Mouse (Mus musculus): Measurements from ENCODE around the gene Keap1. TPM values are rescaled to one million over a fixed set of nuclear protein-coding genes. Genes with fewer than 3 reads are reported as not detected.
"Not testable (repeated sequence)": the region's sequence is repeated elsewhere in the genome, so short reads cannot be mapped to it uniquely, and the experiment has no call there.

Gene Keap1
- total and polyA plus RNA-seq, 2 experiments from 2014 or later, result 60.9 to 98.9 TPM

GRCm38 (mm10) chr9:21204528-21205272 is 34.5 kb downstream of the Keap1 start:
- ATAC-seq (peak; percentile 86), DNase-seq (ENCODE audit: low spot score) (peak; percentile 70)
- Histone ChIP-seq H3K9me3 (ENCODE audit: low read length) (no peaks in the 10 kb centered on the region), H3K36me3 (ENCODE audit: insufficient read depth, low read length) (peaks cover 23% of the 10 kb centered on the region), H3K4me2 (ENCODE audit: low read depth, low read length) (peak overlapping the region; percentile 48), H3K27ac (peak overlapping the region; percentile 58; the same call in 1 of the 2 replicates), H3K27me3 (ENCODE audit: insufficient read depth, low read length) (no peaks in the 10 kb centered on the region), H3K4me3 (ENCODE audit: low read length) (peak overlapping the region; percentile 30), H3K4me1 (ENCODE audit: insufficient read depth, low read length) (no peaks in the 10 kb centered on the region), H3K9ac (replicated peaks; ENCODE audit: low read length) (0 out of 2 replicates have a peak overlapping the region, but pooled peaks have one; percentile 13)
- WGBS, result 12% methylated on average over 23 of the region's 23 CpGs
- no peak for TF ChIP-seq CTCF (IDR thresholded peaks at IDR 0.05; ENCODE audit: low read depth)

GRCm38 (mm10) chr9:21204156-21204527 is 35.0 kb downstream of the Keap1 start:
- WGBS, result 26% methylated on average over 8 of the region's 8 CpGs

GRCm38 (mm10) chr9:21198960-21199359 is 40.2 kb downstream of the Keap1 start:
- 90% methylated on average over 3 of the region's 3 CpGs for WGBS
- TF ChIP-seq CTCF (IDR thresholded peaks at IDR 0.05; ENCODE audit: low read depth), result no peak
- Histone ChIP-seq H3K27me3 (ENCODE audit: insufficient read depth, low read length) (no peaks in the 10 kb centered on the region), H3K4me2 (ENCODE audit: low read depth, low read length) (peak overlapping the region; percentile 83), H3K36me3 (ENCODE audit: insufficient read depth, low read length) (peaks cover 14% of the 10 kb centered on the region), H3K4me3 (ENCODE audit: low read length) (no peak overlapping the region), H3K27ac (no peak overlapping the region), H3K4me1 (ENCODE audit: insufficient read depth, low read length) (0 out of 2 replicates have a peak, but pooled peaks cover 6% of the 10 kb centered on the region), H3K9me3 (ENCODE audit: low read length) (no peaks in the 10 kb centered on the region), H3K9ac (replicated peaks; ENCODE audit: low read length) (no peak overlapping the region)
- no peak for DNase-seq (ENCODE audit: low spot score)
- ATAC-seq, result no peak

More at GRCm38 (mm10) chr9:21204156-21204527, 35.0 kb downstream of the Keap1 start:
- ATAC-seq, result no peak
- TF ChIP-seq CTCF (IDR thresholded peaks at IDR 0.05; ENCODE audit: low read depth), result no peak
- Histone ChIP-seq H3K4me1 (ENCODE audit: insufficient read depth, low read length) (no peaks in the 10 kb centered on the region), H3K9ac (replicated peaks; ENCODE audit: low read length) (0 out of 2 replicates have a peak overlapping the region, but pooled peaks have one; percentile 13), H3K36me3 (ENCODE audit: insufficient read depth, low read length) (peaks cover 23% of the 10 kb centered on the region), H3K9me3 (ENCODE audit: low read length) (no peaks in the 10 kb centered on the region), H3K4me3 (ENCODE audit: low read length) (no peak overlapping the region), H3K4me2 (ENCODE audit: low read depth, low read length) (no peak overlapping the region), H3K27me3 (ENCODE audit: insufficient read depth, low read length) (no peaks in the 10 kb centered on the region), H3K27ac (peak overlapping the region; percentile 58; the same call in 1 of the 2 replicates)
- no peak for DNase-seq (ENCODE audit: low spot score)

GRCm38 (mm10) chr9:21197981-21198380 is 41.2 kb downstream of the Keap1 start:
- 10% methylated on average over 4 of the region's 4 CpGs for WGBS
- H3K9me3 ChIP-seq (ENCODE audit: low read length), result no peaks in the 10 kb centered on the region
- ATAC-seq, result peak; percentile 85

GRCm38 (mm10) chr9:21196521-21197433 is 42.4 kb downstream of the Keap1 start:
- Histone ChIP-seq H3K4me1 (ENCODE audit: insufficient read depth, low read length) (0 out of 2 replicates have a peak, but pooled peaks cover 6% of the 10 kb centered on the region), H3K9ac (replicated peaks; ENCODE audit: low read length) (peak overlapping the region; percentile 74), H3K9me3 (ENCODE audit: low read length) (no peaks in the 10 kb centered on the region), H3K36me3 (ENCODE audit: insufficient read depth, low read length) (peaks cover 9% of the 10 kb centered on the region), H3K27me3 (ENCODE audit: insufficient read depth, low read length) (no peaks in the 10 kb centered on the region), H3K27ac (peak overlapping the region; percentile 85), H3K4me2 (ENCODE audit: low read depth, low read length) (peak overlapping the region; percentile 83), H3K4me3 (ENCODE audit: low read length) (peak overlapping the region; percentile 72)
- TF ChIP-seq CTCF (IDR thresholded peaks at IDR 0.05; ENCODE audit: low read depth), result no peak
- WGBS, result 16% methylated on average over 18 of the region's 19 CpGs
- ATAC-seq (peak; percentile 86), DNase-seq (ENCODE audit: low spot score) (peak; percentile 83)

More at GRCm38 (mm10) chr9:21197981-21198380, 41.2 kb downstream of the Keap1 start:
- peaks cover 9% of the 10 kb centered on the region for H3K36me3 ChIP-seq (ENCODE audit: insufficient read depth, low read length)
- no peak for TF ChIP-seq CTCF (IDR thresholded peaks at IDR 0.05; ENCODE audit: low read depth)
- H3K4me2 ChIP-seq (ENCODE audit: low read depth, low read length), result peak overlapping the region; percentile 83
- peak overlapping the region; percentile 74 for H3K9ac ChIP-seq (replicated peaks; ENCODE audit: low read length)
- H3K4me3 ChIP-seq (ENCODE audit: low read length), result peak overlapping the region; percentile 72
- peak; percentile 92 for DNase-seq (ENCODE audit: low spot score)
- H3K27ac ChIP-seq, result peak overlapping the region; percentile 85
- H3K27me3 ChIP-seq (ENCODE audit: insufficient read depth, low read length), result no peaks in the 10 kb centered on the region
- 0 out of 2 replicates have a peak, but pooled peaks cover 6% of the 10 kb centered on the region for H3K4me1 ChIP-seq (ENCODE audit: insufficient read depth, low read length)

GRCm38 (mm10) chr9:21195736-21196505 is 43.2 kb downstream of the Keap1 start:
- peak; percentile 30; the same call in 1 of the 2 replicates for TF ChIP-seq CTCF (IDR thresholded peaks at IDR 0.05; ENCODE audit: low read depth)
- not testable (repeated sequence) for H3K4me1 ChIP-seq (ENCODE audit: insufficient read depth, low read length); H3K9ac ChIP-seq (replicated peaks; ENCODE audit: low read length); DNase-seq (ENCODE audit: low spot score); H3K27me3 ChIP-seq (ENCODE audit: insufficient read depth, low read length); H3K36me3 ChIP-seq (ENCODE audit: insufficient read depth, low read length); H3K9me3 ChIP-seq (ENCODE audit: low read length)
- H3K4me3 ChIP-seq (ENCODE audit: low read length), result 0 out of 2 replicates have a peak overlapping the region, but pooled peaks have one; percentile 72
- H3K4me2 ChIP-seq (ENCODE audit: low read depth, low read length), result peak overlapping the region; percentile 83; the same call in 1 of the 2 replicates
- 50% methylated on average over 7 of the region's 7 CpGs for WGBS
- peak overlapping the region; percentile 85; the same call in 1 of the 2 replicates for H3K27ac ChIP-seq
- ATAC-seq, result peak; percentile 8
